26 mouse cellular contexts compared by ENCODE assay signal in the genomic region with DNA sequence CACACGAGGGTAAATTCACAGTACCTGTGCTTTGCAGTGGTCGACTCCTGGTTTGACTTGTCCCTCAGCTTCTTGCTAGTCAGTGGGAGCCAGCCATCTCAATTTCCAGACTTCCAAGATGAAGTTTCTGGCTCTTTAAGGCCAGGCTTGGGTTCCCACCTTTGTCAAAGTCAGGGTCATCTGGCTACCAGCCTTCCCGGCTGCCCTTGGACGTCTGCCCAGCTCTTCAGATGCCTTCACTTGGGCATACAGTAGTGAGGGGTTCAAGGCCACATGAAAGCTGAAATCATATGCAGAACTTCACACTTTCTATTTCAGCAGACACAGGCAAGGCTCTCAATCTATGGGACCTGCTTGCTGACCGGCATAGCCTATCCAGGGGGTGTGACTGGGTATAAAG. TPM values are rescaled to one million over a fixed set of nuclear protein-coding genes. Genes with fewer than 3 reads are reported as not detected.
DNase-seq lines count a peak whose midpoint lies in the region; ATAC-seq and TF ChIP-seq lines count a peak whose summit lies in the region.
"Had no signal": no experiment of that assay in that cellular context is flagged by ENCODE, and none has a peak within 500 bp of the region (broad histone marks: within the 10 kb centered on the region; RNA-seq: fewer than 3 reads in every experiment).

No protein-coding gene starts in this region.

- no peak overlapping the region for H3K4me3 ChIP-seq in intestine, embryonic 16.5 days (ENCODE audit: low read length)
- H3K4me3 ChIP-seq in intestine, postnatal 0 days (ENCODE audit: low read depth, low read length) = no peak overlapping the region
- no peak overlapping the region for H3K4me3 ChIP-seq in forebrain, postnatal 0 days (ENCODE audit: low read depth, low read length)
- H3K4me3 ChIP-seq: forebrain, embryonic 15.5 days; hindbrain, embryonic 10.5 days; limb, embryonic 13.5 days; liver, embryonic 13.5 days; neural tube, embryonic 12.5 days; stomach, embryonic 15.5 days had no signal

- ATAC-seq in intestine, embryonic 16.5 days = no peak
- ATAC-seq in intestine, postnatal 0 days = no peak
- no peak for ATAC-seq in forebrain, postnatal 0 days
- ATAC-seq: CD4-positive, CD25-positive, alpha-beta regulatory T cell, adult 4 months; forebrain, embryonic 15.5 days; hindbrain, postnatal 0 days had no signal

- no peak for TF ChIP-seq CTCF in intestine, postnatal 0 days (IDR thresholded peaks at IDR 0.05; ENCODE audit: low read depth)
- TF ChIP-seq CTCF in forebrain, postnatal 0 days (IDR thresholded peaks at IDR 0.05; ENCODE audit: low read depth) = no peak

- no peaks in the 10 kb centered on the region for H3K9me3 ChIP-seq in intestine, embryonic 16.5 days (ENCODE audit: control insufficient read depth, low read length)
- no peaks in the 10 kb centered on the region for H3K9me3 ChIP-seq in intestine, postnatal 0 days (ENCODE audit: control insufficient read depth)
- H3K9me3 ChIP-seq in forebrain, postnatal 0 days (ENCODE audit: low read length) = no peaks in the 10 kb centered on the region
- H3K9me3 ChIP-seq: forebrain, embryonic 15.5 days; limb, embryonic 13.5 days; liver, embryonic 13.5 days; megakaryocyte, embryonic 14.5 days; neural tube, embryonic 12.5 days; stomach, embryonic 15.5 days had no signal

- no peaks in the 10 kb centered on the region for H3K36me3 ChIP-seq in intestine, embryonic 16.5 days (ENCODE audit: control insufficient read depth, insufficient read depth, low read length)
- H3K36me3 ChIP-seq in intestine, postnatal 0 days (ENCODE audit: control insufficient read depth, insufficient read depth) = peaks cover 3% of the 10 kb centered on the region; the same call in 1 of the 2 replicates
- no peaks in the 10 kb centered on the region; the same call in 1 of the 2 replicates for H3K36me3 ChIP-seq in forebrain, postnatal 0 days (ENCODE audit: insufficient read depth)
- H3K36me3 ChIP-seq: forebrain, embryonic 15.5 days had no signal

- no peaks in the 10 kb centered on the region for H3K27me3 ChIP-seq in intestine, embryonic 16.5 days (replicated peaks; ENCODE audit: control insufficient read depth, insufficient read depth, low read length)
- H3K27me3 ChIP-seq in intestine, postnatal 0 days (replicated peaks; ENCODE audit: control insufficient read depth, insufficient read depth, low read length) = no peaks in the 10 kb centered on the region
- H3K27me3 ChIP-seq in forebrain, postnatal 0 days (ENCODE audit: insufficient read depth, low read length) = no peaks in the 10 kb centered on the region
- H3K27me3 ChIP-seq: forebrain, embryonic 15.5 days; limb, embryonic 13.5 days; liver, embryonic 13.5 days; megakaryocyte, embryonic 14.5 days; neural tube, embryonic 12.5 days; stomach, embryonic 15.5 days had no signal

- intact Hi-C loops in heart, postnatal 14 days (cut with DNase I) = no loop called here

- H3K4me2 ChIP-seq in intestine, embryonic 16.5 days (ENCODE audit: low read depth, low read length) = no peak overlapping the region
- no peak overlapping the region for H3K4me2 ChIP-seq in intestine, postnatal 0 days (replicated peaks; ENCODE audit: low read depth)
- H3K4me2 ChIP-seq in forebrain, postnatal 0 days (ENCODE audit: low read depth) = no peak overlapping the region
- H3K4me2 ChIP-seq: forebrain, embryonic 15.5 days; limb, embryonic 13.5 days; liver, embryonic 13.5 days; lung, embryonic 14.5 days; neural tube, embryonic 12.5 days; stomach, embryonic 15.5 days had no signal

- 62% methylated on average over 5 of the region's 5 CpGs for WGBS in intestine, embryonic 16.5 days
- 69% methylated on average over 5 of the region's 5 CpGs for WGBS in intestine, postnatal 0 days
- WGBS in forebrain, postnatal 0 days = 72% methylated on average over 5 of the region's 5 CpGs

- peak; percentile 87 for DNase-seq in heart, adult 11 months
- no peak for DNase-seq in heart, postnatal 14 days
- peak; percentile 57 for DNase-seq in ovary, postnatal 36 days (ENCODE audit: low spot score)
- DNase-seq in ovary, postnatal 14 days (ENCODE audit: low spot score) = no peak
- no peak for DNase-seq in forebrain, postnatal 0 days
- DNase-seq in left cerebral cortex, adult 8-10 months (ENCODE audit: low spot score in 2 of 2) = no peak
- DNase-seq: cerebellum, adult 11 months; cerebellum, adult 9-11 months; gastrocnemius, postnatal 14 days; kidney, adult 18-20 months; kidney, postnatal 14 days; layer of hippocampus, postnatal 36 days; liver, embryonic 13.5 days; lung, embryonic 14.5 days; midbrain, embryonic 14.5 days; thymus, postnatal 36 days had no signal

- peaks cover 42% of the 10 kb centered on the region for H3K4me1 ChIP-seq in intestine, embryonic 16.5 days (ENCODE audit: control insufficient read depth, insufficient read depth, low read length)
- no peaks in the 10 kb centered on the region; the same call in 1 of the 2 replicates for H3K4me1 ChIP-seq in intestine, postnatal 0 days (replicated peaks; ENCODE audit: control insufficient read depth, insufficient read depth, low read length)
- peaks cover 5% of the 10 kb centered on the region for H3K4me1 ChIP-seq in forebrain, postnatal 0 days (ENCODE audit: insufficient read depth)

- H3K27ac ChIP-seq in intestine, embryonic 16.5 days (ENCODE audit: low read length) = 0 out of 2 replicates have a peak overlapping the region, but pooled peaks have one; percentile 18
- no peak overlapping the region for H3K27ac ChIP-seq in intestine, postnatal 0 days (ENCODE audit: low read depth, low read length)
- no peak overlapping the region for H3K27ac ChIP-seq in forebrain, postnatal 0 days (ENCODE audit: low read depth, low read length)
- H3K27ac ChIP-seq: forebrain, embryonic 15.5 days; hindbrain, embryonic 10.5 days; hindbrain, postnatal 0 days; limb, embryonic 13.5 days; neural tube, embryonic 12.5 days; stomach, embryonic 15.5 days had no signal

- no peak overlapping the region for H3K9ac ChIP-seq in intestine, embryonic 16.5 days (ENCODE audit: low read depth, low read length)
- H3K9ac ChIP-seq in intestine, postnatal 0 days (ENCODE audit: low read depth, low read length) = no peak overlapping the region
- no peak overlapping the region for H3K9ac ChIP-seq in forebrain, postnatal 0 days
- H3K9ac ChIP-seq: forebrain, embryonic 15.5 days; limb, embryonic 13.5 days; liver, embryonic 13.5 days; lung, embryonic 14.5 days; neural tube, embryonic 12.5 days; stomach, embryonic 15.5 days had no signal

RNA-seq across cellular contexts. Expression of a gene that starts 53.7 kb away (rescaled TPM):
- total RNA-seq in heart, postnatal 14 days (2021) = 10 to 100 TPM; 13.2 to 14.8 TPM
- polyA plus RNA-seq in intestine, embryonic 16.5 days (2015; fragmentation: Nextera tagmentation; extraction: Ambion mirVana) = 10.9 and 11.8 TPM in 2 replicates
- polyA plus RNA-seq in intestine, postnatal 0 days (2015; fragmentation: Nextera tagmentation; extraction: Ambion mirVana) = 5.0 and 5.7 TPM in 2 replicates
- 16.0 and 17.6 TPM in 2 replicates for total RNA-seq in forebrain, postnatal 0 days (2014; rRNA removed)
- polyA plus RNA-seq in forebrain, postnatal 0 days (2015; fragmentation: Nextera tagmentation; extraction: Ambion mirVana) = 5.0 and 5.5 TPM in 2 replicates
- 10 to 100 TPM; 52.3 to 57.3 (median 56.8) TPM for total RNA-seq in left cerebral cortex, adult 8-10 months (2022)

Comparison
In these comparisons a context has a peak if more than half of its experiments do, and no peak if none do; other contexts are left out.
1. DNase-seq: peak in heart, adult 11 months (single experiment) and ovary, postnatal 36 days (single experiment); none in heart, postnatal 14 days (0 of 2), ovary, postnatal 14 days (single experiment), forebrain, postnatal 0 days (single experiment) and left cerebral cortex, adult 8-10 months (0 of 2).